Mouse (Mus musculus) testis, postnatal 14 days (tissue): ENCODE results near the gene Ankdd1a.

ENCODE experiments used
- DNase-seq: peaks from one replicate; pipeline ENCODE4 v3.0.0; 2021; ENCODE audit warnings: low spot score

Ankdd1a gene

GRCm38 (mm10) chr9:65542111-65542524 is 22.1 kb upstream of the Ankdd1a start:
- DNase-seq, result no peak

DNA sequence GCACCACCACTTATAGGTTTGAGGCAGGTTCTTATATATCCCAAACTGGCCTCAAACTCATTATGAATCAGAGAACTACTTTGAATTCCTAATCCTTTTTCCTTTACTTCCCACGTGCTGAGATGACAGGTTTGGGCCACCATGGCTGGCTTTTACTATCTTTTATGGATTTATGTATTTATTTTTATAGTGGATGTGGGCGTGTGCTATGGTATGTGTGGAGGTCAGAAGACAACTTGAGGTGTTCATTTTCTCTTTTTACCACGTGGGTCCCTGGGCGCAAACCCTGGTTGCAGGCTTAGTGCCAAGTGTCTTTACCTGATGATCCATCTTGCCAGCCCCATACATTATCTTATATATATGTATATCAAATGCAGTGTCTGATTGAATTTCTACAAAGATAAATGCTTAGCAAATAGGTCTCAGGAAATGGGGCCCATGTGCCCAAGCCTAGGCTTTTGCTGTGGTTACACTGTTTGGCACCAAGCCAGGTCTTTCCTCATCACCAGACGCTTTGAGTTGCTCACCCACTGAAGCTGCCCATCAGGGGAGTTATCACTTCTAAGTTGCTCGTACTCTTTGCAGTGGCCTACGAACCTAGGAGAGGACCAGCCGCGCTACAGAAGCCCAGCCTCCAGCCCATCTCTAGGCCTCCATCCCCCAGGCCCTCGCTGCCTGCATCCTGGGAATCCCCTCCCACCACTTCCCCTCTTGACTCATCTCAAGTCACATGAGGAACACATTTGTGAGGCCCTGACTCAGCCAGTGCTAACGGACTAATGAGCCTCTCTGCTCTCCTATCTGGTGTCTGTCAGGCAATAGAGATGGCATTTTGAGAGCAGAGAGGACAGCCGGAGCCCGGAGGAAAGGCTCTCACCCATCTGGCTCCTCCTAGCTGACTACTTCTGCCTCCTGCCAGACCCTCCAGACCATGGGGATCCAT is 21.4 kb upstream of the Ankdd1a start:
- DNase-seq, result no peak

DNA sequence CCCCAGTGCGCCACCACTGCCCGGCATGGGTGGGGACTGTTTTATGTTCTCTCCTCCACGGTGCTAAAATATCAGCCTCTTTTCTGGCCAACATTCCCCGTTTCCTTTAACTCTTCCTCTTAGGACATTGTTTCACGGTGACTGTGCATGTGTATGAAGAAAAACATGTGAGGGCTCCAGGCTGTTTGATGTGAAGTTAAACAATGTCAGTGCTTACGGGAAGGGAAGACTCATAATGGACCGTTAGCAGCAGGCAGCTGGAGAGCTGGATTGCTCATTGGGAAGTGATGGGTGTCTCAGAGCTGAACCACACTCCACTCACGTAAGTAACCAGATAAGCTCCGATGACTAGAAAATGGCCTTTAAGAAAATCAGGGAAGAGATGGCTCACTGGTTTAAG is 19.7 kb upstream of the Ankdd1a start:
- no peak for DNase-seq

DNA sequence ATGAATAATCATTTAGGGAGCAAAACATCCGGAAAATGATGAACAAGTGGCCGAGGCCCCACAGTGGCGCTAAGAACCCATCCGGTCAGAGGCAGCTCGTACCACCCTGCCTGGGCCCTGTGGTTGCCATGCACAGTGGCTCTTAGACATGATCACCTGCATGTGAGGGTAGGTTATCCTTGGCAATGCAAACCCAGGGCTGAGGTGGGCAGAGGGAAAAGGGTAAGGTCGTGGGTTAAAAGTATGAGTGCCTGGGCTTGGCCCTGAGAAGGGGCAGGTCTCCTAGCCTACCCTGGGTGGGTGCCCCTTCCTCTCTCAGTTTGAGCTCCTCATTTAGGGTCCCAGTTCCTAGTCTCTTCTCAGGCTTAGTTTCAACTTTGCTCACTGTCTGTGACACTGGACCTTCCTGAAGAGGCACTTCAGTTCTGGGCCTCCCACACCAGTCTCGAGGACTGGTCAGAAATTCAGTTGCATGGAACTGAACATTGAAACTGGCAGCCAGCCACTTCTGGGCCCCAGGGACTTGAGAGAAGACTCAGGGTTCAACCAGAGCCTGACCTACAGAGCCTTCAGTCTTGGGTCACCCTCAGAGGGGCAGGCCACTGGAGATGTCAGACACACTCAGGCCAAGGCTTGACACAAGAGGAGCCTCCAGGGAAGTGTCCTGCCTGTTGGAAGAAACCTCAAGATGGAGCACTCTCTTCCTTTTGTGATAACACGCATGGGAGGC is 18.1 kb upstream of the Ankdd1a start:
- no peak for DNase-seq

DNA sequence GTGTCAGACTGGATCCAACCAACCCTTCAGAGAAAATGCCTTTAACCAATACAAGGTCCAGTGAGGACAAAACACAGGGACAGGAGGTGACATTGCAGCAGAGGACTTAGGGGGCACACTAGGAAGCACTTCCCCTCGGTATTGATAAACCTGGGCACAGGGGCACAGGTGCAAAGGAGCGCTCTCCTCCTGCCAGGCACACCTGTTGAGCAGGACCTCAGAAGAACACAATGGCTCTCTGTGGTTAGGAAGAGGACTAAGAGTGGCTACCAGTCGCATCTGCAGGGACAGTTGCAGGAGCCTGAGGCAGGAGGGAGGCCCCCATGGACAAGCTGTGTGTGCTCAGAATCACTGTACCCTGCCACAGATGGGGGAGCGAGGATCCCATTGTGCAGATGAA is 16.5 kb upstream of the Ankdd1a start:
- DNase-seq, result no peak

- no peak for DNase-seq
These were observed 15.9 kb upstream of the Ankdd1a start for GRCm38 (mm10) chr9:65535789-65536469.

DNA sequence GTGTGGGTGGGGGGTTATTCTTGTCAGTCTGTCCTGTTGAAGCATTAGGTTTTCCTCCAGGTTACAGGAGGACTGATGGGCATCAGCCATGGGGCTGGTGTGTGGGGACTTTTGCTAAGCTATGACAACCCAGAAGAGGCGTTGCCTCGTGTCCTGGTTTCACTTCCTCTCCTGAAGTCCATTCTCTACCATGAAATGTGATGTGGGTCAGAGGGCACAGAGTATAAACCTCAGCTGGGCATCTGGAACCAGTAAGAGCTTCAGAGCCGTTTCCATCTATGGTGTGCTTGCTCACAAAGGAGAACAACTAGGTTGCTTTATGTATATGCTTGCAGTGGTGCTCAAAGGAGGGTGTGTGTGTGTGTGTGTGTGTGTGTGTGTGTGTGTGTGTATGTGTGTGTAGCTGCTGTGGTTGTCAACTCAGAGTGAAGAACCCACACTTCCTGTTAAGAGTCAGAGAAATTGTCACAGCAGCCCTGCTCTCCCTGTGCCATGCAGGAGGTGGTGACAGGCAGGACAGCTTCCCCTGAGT is 15.3 kb upstream of the Ankdd1a start:
- no peak for DNase-seq

DNA sequence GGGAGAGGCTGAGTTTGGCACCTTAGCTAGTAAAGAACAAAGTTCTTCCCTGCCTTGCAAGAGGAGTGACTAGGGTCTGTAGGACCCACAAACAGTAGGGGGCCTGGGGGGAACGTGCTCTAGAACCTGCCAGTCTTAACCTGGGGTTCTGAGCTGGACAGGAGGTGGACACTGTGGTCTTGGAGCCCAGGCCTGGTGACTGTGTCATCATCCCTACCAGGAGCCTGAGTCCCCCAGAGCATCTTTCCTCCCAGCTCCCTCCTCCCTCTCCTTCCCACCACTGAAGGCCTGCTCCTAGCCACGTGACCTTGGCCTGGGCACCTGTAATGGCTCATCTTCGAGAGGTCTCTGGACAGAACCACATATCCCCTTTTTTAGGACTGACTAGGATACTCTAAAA is 14.1 kb upstream of the Ankdd1a start:
- no peak for DNase-seq

- no peak for DNase-seq
These were observed 13.0 kb upstream of the Ankdd1a start for GRCm38 (mm10) chr9:65532986-65533385.

DNA sequence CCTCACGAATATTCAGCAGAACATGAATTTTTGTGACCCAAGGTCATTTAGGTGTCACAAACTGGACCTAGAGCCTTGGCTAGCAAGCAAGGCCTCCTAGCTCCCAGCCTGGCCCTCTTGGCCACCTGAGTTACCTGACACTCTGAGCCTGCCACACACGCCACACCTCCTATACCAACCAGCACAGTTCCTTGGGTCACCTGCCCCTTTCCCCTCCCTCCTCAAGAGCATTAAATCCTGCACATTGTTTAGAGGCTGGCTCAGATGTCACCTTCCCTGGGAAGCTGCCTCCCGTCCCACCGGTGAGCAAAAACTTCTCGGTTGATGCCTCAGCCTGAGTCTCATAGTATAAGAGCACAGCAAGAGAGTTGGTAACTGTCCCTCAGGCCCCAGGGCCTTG is 11.3 kb upstream of the Ankdd1a start:
- DNase-seq, result no peak

- no peak for DNase-seq
These were observed 9.7 kb upstream of the Ankdd1a start for GRCm38 (mm10) chr9:65529659-65530058.

GRCm38 (mm10) chr9:65528417-65529038 is 8.5 kb upstream of the Ankdd1a start:
- no peak for DNase-seq

GRCm38 (mm10) chr9:65525445-65526195 is 5.6 kb upstream of the Ankdd1a start:
- DNase-seq, result no peak

DNA sequence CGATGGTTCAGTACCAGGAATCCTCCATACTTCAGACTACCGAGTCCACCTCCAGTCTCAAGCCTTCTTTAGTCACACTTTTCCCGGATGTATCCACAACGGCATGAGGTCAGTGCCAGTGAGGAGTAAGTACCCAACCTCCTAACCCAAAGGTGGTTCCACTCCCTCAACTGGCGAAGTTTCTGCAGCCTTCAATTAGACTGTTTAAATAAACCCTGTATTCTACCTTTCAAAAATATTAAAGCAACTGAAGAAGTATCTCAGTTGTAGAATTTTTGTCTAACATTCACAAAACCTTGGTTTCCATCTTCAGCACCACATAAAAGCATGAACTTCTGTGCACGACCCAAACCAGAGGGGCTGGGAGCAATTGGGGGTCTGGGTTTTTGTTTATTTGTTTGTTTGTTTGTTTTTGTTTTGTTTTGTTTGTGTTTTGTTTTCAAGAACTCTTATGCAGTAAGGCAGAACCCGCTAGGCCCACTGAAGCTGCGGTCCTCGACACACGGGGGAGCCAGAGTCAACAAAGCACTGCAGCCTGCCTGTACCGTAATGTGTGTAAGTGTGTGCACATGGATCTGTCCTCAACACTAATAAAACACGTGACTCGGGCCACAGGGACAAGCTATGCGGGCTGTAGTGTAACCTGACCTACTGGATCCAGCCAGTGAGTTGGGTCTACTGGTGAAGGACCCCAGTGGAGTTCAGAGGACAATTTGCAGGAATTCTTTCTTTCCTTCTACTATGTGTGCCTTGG is 3.8 kb upstream of the Ankdd1a start:
- DNase-seq, result peak; percentile 51

GRCm38 (mm10) chr9:65520505-65520876 is 498 bp upstream of the Ankdd1a start:
- DNase-seq, result no peak

- no peak for DNase-seq
These were observed 5.1 kb downstream of the Ankdd1a start for GRCm38 (mm10) chr9:65514851-65515261.

GRCm38 (mm10) chr9:65514431-65514830 is 5.6 kb downstream of the Ankdd1a start:
- DNase-seq, result no peak

DNA sequence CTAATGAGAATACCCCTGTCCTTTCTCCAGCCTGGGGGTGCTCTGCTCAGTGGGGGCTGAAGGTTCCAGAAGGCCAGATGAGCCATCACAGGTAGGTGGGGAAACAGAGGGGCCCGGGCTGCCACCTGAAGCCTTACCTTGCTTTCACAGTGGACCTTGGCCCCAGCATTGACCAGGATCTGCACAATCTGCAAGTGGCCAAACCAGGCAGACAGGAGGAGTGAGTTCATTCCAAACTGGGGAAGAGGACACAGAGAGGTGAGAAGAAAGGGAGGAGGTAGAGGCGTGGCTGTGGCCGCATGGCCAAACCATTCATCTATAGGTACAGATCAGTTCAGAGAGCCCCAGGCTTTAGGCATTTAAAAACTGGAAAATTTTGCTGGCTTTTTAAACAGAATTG is 7.5 kb downstream of the Ankdd1a start:
- no peak for DNase-seq

- DNase-seq, result no peak
These were observed 11.5 kb downstream of the Ankdd1a start for GRCm38 (mm10) chr9:65508449-65508848.

- no peak for DNase-seq
These were observed 17.1 kb downstream of the Ankdd1a start for GRCm38 (mm10) chr9:65502721-65503505.
